Mouse (Mus musculus): Measurements from ENCODE around the gene Nkx2-9.

The Nkx2-9 gene

GRCm38 (mm10) chr12:56612761-56613437 lies at the start of gene Nkx2-9:
TSS of gene Nkx2-9 (minus strand) at chr12:56613284.
- DNase-seq (ENCODE audit: low spot score in 2 of 2) = no peak

DNA sequence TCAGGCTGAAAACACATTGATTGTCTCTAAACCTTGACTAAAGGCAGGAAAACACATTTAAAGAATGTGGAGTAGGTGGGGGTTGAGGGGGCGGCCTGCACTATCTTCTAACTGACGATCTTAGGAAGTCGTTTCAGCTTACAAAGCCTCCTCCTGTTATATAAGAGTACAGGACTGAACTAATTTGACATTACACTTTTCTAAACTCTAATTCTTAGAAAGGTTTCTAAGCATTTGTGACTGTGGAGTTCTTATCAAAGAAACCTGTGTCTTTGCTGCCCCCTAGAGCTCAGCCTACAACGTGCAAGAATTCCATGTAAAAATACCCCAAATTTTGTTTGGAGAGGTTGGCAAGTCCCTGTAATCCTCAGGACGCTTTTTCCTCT lies 24.1 kb upstream of the Nkx2-9 start:
- DNase-seq (ENCODE audit: low spot score in 2 of 2) = no peak

GRCm38 (mm10) chr12:56636534-56637180 lies 23.6 kb upstream of the Nkx2-9 start:
- DNase-seq (ENCODE audit: low spot score in 2 of 2) = no peak

DNA sequence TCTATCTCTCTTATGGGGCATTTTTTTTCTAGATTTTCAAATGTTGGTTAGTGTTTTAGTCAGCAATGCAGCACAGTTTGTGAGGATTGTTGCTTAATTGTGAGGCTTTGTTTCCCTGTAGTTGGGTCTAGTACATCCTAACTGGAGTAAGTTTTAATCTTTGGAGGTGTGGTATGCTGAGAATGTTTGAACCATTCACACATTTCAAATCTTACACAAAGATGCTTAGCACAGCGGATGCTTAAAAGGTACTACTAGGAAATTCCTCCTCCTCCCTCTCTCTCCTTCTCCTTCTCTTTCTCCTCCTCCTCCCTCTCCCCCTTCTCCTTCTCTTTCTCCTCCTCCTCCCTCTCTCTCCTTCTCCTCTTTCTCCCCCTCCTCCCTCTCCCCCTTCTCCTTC lies 3.0 kb upstream of the Nkx2-9 start:
- DNase-seq (ENCODE audit: low spot score in 2 of 2) = no peak

DNA sequence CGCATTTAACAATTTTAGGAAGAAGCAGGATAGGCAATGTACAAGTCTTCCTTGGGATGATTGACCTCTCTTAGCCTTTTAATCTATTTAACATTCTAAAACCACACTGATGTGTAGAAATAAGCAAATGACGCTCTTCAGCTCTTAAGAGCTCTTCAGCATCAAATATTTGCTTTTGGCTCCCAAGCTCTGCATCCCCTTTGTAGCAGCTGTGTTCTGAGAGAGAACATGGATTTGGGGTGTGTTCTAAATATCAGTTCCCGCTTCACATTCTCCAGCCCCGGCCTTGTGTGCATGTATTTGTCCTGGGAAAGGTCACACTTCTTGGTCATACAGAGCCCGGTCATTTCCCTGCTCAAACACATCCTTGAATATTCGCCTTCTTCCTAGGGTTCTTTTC lies 2.3 kb upstream of the Nkx2-9 start:
- no peak for DNase-seq (ENCODE audit: low spot score in 2 of 2)

GRCm38 (mm10) chr12:56614513-56614912 lies 1.4 kb upstream of the Nkx2-9 start:
- DNase-seq (ENCODE audit: low spot score in 2 of 2) = no peak

DNA sequence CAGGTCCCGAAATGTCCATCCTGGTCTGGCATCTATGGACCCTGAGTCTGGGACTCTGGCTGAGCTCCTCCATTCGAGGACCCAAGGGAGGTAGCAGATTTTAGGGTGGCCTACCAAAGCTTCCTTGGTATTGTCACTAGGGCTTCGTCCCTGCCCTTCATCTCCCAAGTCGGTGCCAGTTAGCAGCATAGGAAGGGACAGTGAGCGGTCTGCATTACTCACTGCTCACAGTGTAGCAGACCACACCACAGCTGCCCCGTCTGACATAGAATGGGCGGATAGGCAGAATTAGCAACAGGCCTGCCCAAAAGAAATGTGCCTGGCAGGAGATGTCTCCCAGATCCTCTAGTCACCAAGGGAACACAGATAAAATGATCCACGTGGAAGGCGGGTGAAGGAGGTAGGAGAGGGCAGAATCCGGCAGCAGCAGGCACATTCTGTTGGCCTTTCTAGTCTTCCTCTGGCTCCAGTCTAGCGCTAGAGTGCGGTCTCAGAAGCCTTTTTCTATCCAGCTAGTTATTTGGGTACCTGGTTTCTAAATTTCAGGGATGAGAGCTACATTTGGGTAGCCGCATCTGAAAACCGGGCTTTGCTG lies 929 bp upstream of the Nkx2-9 start:
- DNase-seq (ENCODE audit: low spot score in 2 of 2) = no peak

GRCm38 (mm10) chr12:56613438-56613830 lies 350 bp upstream of the Nkx2-9 start:
- no peak for DNase-seq (ENCODE audit: low spot score in 2 of 2)

GRCm38 (mm10) chr12:56612349-56612735 lies 742 bp downstream of the Nkx2-9 start:
- DNase-seq (ENCODE audit: low spot score in 2 of 2) = no peak

DNA sequence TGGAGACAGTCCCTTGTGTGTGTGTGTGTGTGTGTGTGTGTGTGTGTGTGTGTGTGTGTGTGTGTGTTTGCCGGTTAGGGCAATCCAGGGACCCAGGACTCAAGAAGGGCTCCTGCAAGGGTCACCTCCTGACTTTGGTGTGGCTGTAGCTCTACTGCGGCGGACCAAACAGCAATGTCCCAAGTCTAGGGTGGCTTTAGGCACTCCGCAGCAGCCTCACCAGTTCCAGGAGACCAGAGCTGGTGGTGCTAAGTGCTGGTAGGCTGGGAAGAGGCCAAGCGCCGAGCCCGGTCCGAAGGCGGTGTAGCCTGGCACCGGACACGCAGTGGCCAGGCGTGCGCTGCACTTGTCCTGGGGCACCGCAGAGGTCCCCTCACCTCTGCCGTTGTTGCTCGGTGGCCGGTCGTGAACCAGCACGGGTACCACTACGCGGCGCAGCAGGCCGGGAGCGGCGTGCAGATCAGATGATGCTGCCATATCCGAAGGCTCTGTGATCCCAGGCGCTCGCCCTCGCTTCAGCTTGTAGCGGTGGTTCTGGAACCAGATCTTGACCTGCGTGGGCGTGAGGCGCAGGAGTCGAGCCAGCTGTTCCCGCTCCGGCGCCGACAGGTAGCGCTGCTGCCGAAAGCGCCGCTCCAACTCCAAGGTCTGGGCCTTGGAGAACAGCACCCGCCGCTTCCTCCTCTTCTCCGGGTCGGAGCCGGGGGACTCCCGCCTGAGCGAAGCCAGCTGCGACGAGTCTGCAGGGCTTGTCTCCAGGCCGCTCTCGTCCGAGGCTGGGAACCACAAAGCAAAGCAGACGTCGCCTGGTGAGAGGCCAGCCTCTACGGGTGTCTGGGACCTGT lies 1.4 kb downstream of the Nkx2-9 start:
- DNase-seq (ENCODE audit: low spot score in 2 of 2) = no peak

DNA sequence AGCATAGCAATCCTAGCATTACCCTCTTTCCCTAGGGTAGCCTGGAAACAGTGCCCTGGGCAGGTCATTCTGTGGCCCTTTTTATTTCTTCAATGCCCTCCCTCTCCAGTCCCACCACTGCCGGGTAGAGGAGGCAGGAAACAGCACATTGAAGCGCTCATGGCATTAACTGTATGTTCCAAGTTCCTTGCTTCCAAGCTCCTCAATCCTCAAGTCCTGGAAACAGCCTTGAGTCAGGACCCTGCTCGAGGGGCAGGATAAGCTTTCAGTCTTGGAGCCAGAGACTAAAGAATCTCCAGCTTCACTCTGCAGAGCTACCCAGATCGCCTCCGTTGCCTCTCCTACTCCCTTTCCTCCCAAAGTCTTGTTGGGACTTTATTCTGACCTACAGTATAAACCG lies 2.2 kb downstream of the Nkx2-9 start:
- DNase-seq (ENCODE audit: low spot score in 2 of 2) = no peak

- no peak for DNase-seq (ENCODE audit: low spot score in 2 of 2)
These were observed 21.4 kb downstream of the Nkx2-9 start for GRCm38 (mm10) chr12:56591722-56592121.

- DNase-seq (ENCODE audit: low spot score in 2 of 2) = no peak
These were observed 25.3 kb downstream of the Nkx2-9 start for GRCm38 (mm10) chr12:56587830-56588229.
